Mouse (Mus musculus): ENCODE data around the gene Capg. TPM values are rescaled to one million over a fixed set of nuclear protein-coding genes. Genes with fewer than 3 reads are reported as not detected.

Gene Capg
- 83.1 and 94.3 TPM in 2 replicates for polyA plus RNA-seq (2015; fragmentation: Nextera tagmentation; extraction: Ambion mirVana)

- no peaks in the 10 kb centered on the region for H3K36me3 ChIP-seq (ENCODE audit: insufficient read depth, low read length)
- peaks cover 2% of the 10 kb centered on the region; the same call in 1 of the 2 replicates for H3K9me3 ChIP-seq (ENCODE audit: low read length)
- peak within 1 kb of the TSS; percentile 54 for H3K27ac ChIP-seq (ENCODE audit: low read length)
- peak within 1 kb of the TSS; percentile 51 for H3K4me2 ChIP-seq (replicated peaks; ENCODE audit: low read depth, low read length)
- peak within 1 kb of the TSS; percentile 65 for H3K9ac ChIP-seq (replicated peaks; ENCODE audit: low read length)
- H3K4me3 ChIP-seq (ENCODE audit: low read length) = peak within 1 kb of the TSS; percentile 38
- H3K27me3 ChIP-seq (ENCODE audit: insufficient read depth, low read length) = no peaks in the 10 kb centered on the region
- WGBS = 11% methylated on average over 23 of the region's 23 CpGs
- peak; percentile 57 for ATAC-seq (ENCODE audit: low FRiP score, low TSS enrichment)
- H3K4me1 ChIP-seq (ENCODE audit: insufficient read depth, low read length) = peaks cover 21% of the 10 kb centered on the region; the same call in 1 of the 2 replicates
Observed at GRCm38 (mm10) chr6:72544283-72544987, at the start of gene Capg. Gene Capg, plus strand, starts transcription at chr6:72544391.

GRCm38 (mm10) chr6:72498950-72499349 lies 45.2 kb upstream of the Capg start:
- no peak overlapping the region for H3K9ac ChIP-seq (replicated peaks; ENCODE audit: low read length)
- peaks cover 3% of the 10 kb centered on the region for H3K4me1 ChIP-seq (ENCODE audit: insufficient read depth, low read length)
- H3K27ac ChIP-seq (ENCODE audit: low read length) = peak overlapping the region; percentile 22; the same call in 1 of the 2 replicates
- no peaks in the 10 kb centered on the region for H3K9me3 ChIP-seq (ENCODE audit: low read length)
- no peaks in the 10 kb centered on the region for H3K36me3 ChIP-seq (ENCODE audit: insufficient read depth, low read length)
- H3K4me2 ChIP-seq (replicated peaks; ENCODE audit: low read depth, low read length) = no peak overlapping the region
- 39% methylated on average over 5 of the region's 5 CpGs for WGBS
- peak; percentile 80 for ATAC-seq (ENCODE audit: low FRiP score, low TSS enrichment)
- no peak overlapping the region for H3K4me3 ChIP-seq (ENCODE audit: low read length)
- H3K27me3 ChIP-seq (ENCODE audit: insufficient read depth, low read length) = no peaks in the 10 kb centered on the region

GRCm38 (mm10) chr6:72503309-72503708 lies 40.9 kb upstream of the Capg start:
- Histone ChIP-seq H3K9ac (replicated peaks; ENCODE audit: low read length) (no peak overlapping the region), H3K36me3 (ENCODE audit: insufficient read depth, low read length) (no peaks in the 10 kb centered on the region), H3K4me3 (ENCODE audit: low read length) (no peak overlapping the region), H3K4me2 (replicated peaks; ENCODE audit: low read depth, low read length) (no peak overlapping the region), H3K9me3 (ENCODE audit: low read length) (no peaks in the 10 kb centered on the region), H3K27ac (ENCODE audit: low read length) (no peak overlapping the region), H3K27me3 (ENCODE audit: insufficient read depth, low read length) (no peaks in the 10 kb centered on the region), H3K4me1 (ENCODE audit: insufficient read depth, low read length) (peaks cover 4% of the 10 kb centered on the region)
- no peak for ATAC-seq (ENCODE audit: low FRiP score, low TSS enrichment)

GRCm38 (mm10) chr6:72503939-72504338 lies 40.3 kb upstream of the Capg start:
- WGBS = 79% methylated on average over 2 of the region's 2 CpGs
- no peak for ATAC-seq (ENCODE audit: low FRiP score, low TSS enrichment)

GRCm38 (mm10) chr6:72506104-72506503 lies 38.1 kb upstream of the Capg start:
- H3K27me3 ChIP-seq (ENCODE audit: insufficient read depth, low read length) = no peaks in the 10 kb centered on the region
- H3K27ac ChIP-seq (ENCODE audit: low read length) = no peak overlapping the region
- WGBS = 73% methylated on average over 1 of the region's 1 CpGs
- H3K9ac ChIP-seq (replicated peaks; ENCODE audit: low read length) = no peak overlapping the region
- H3K4me2 ChIP-seq (replicated peaks; ENCODE audit: low read depth, low read length) = no peak overlapping the region
- no peaks in the 10 kb centered on the region for H3K9me3 ChIP-seq (ENCODE audit: low read length)
- no peak overlapping the region for H3K4me3 ChIP-seq (ENCODE audit: low read length)
- H3K36me3 ChIP-seq (ENCODE audit: insufficient read depth, low read length) = no peaks in the 10 kb centered on the region
- ATAC-seq (ENCODE audit: low FRiP score, low TSS enrichment) = no peak
- H3K4me1 ChIP-seq (ENCODE audit: insufficient read depth, low read length) = peaks cover 14% of the 10 kb centered on the region

More at GRCm38 (mm10) chr6:72503939-72504338, 40.3 kb upstream of the Capg start:
- H3K27ac ChIP-seq (ENCODE audit: low read length) = no peak overlapping the region
- H3K36me3 ChIP-seq (ENCODE audit: insufficient read depth, low read length) = no peaks in the 10 kb centered on the region
- no peaks in the 10 kb centered on the region for H3K9me3 ChIP-seq (ENCODE audit: low read length)
- H3K4me1 ChIP-seq (ENCODE audit: insufficient read depth, low read length) = peaks cover 3% of the 10 kb centered on the region; the same call in 1 of the 2 replicates
- no peak overlapping the region for H3K9ac ChIP-seq (replicated peaks; ENCODE audit: low read length)
- H3K4me2 ChIP-seq (replicated peaks; ENCODE audit: low read depth, low read length) = no peak overlapping the region
- H3K27me3 ChIP-seq (ENCODE audit: insufficient read depth, low read length) = no peaks in the 10 kb centered on the region
- no peak overlapping the region for H3K4me3 ChIP-seq (ENCODE audit: low read length)

GRCm38 (mm10) chr6:72508596-72508995 lies 35.6 kb upstream of the Capg start:
- Histone ChIP-seq H3K27ac (ENCODE audit: low read length) (no peak overlapping the region), H3K4me3 (ENCODE audit: low read length) (no peak overlapping the region), H3K4me1 (ENCODE audit: insufficient read depth, low read length) (peaks cover 32% of the 10 kb centered on the region), H3K9ac (replicated peaks; ENCODE audit: low read length) (no peak overlapping the region), H3K9me3 (ENCODE audit: low read length) (no peaks in the 10 kb centered on the region), H3K4me2 (replicated peaks; ENCODE audit: low read depth, low read length) (no peak overlapping the region), H3K36me3 (ENCODE audit: insufficient read depth, low read length) (no peaks in the 10 kb centered on the region), H3K27me3 (ENCODE audit: insufficient read depth, low read length) (no peaks in the 10 kb centered on the region)
- WGBS = 84% methylated on average over 4 of the region's 4 CpGs
- no peak for ATAC-seq (ENCODE audit: low FRiP score, low TSS enrichment)

GRCm38 (mm10) chr6:72509872-72510435 lies 34.2 kb upstream of the Capg start:
- H3K9me3 ChIP-seq (ENCODE audit: low read length) = no peaks in the 10 kb centered on the region
- 54% methylated on average over 2 of the region's 2 CpGs for whole genome bisulfite sequencing
- no peak overlapping the region for H3K4me3 ChIP-seq (ENCODE audit: low read length)
- H3K4me1 ChIP-seq (ENCODE audit: insufficient read depth, low read length) = peaks cover 32% of the 10 kb centered on the region
- H3K36me3 ChIP-seq (ENCODE audit: insufficient read depth, low read length) = no peaks in the 10 kb centered on the region
- H3K4me2 ChIP-seq (replicated peaks; ENCODE audit: low read depth, low read length) = no peak overlapping the region
- H3K27ac ChIP-seq (ENCODE audit: low read length) = peak overlapping the region; percentile 84
- no peaks in the 10 kb centered on the region for H3K27me3 ChIP-seq (ENCODE audit: insufficient read depth, low read length)
- no peak for ATAC-seq (ENCODE audit: low FRiP score, low TSS enrichment)
- no peak overlapping the region for H3K9ac ChIP-seq (replicated peaks; ENCODE audit: low read length)

- no peaks in the 10 kb centered on the region for H3K36me3 ChIP-seq (ENCODE audit: insufficient read depth, low read length)
- H3K27me3 ChIP-seq (ENCODE audit: insufficient read depth, low read length) = no peaks in the 10 kb centered on the region
- H3K27ac ChIP-seq (ENCODE audit: low read length) = peak overlapping the region; percentile 84
- WGBS = 26% methylated on average over 6 of the region's 6 CpGs
- 0 out of 2 replicates have a peak overlapping the region, but pooled peaks have one; percentile 2 for H3K9ac ChIP-seq (replicated peaks; ENCODE audit: low read length)
- peaks cover 32% of the 10 kb centered on the region for H3K4me1 ChIP-seq (ENCODE audit: insufficient read depth, low read length)
- no peak overlapping the region for H3K4me2 ChIP-seq (replicated peaks; ENCODE audit: low read depth, low read length)
- H3K4me3 ChIP-seq (ENCODE audit: low read length) = no peak overlapping the region
- ATAC-seq (ENCODE audit: low FRiP score, low TSS enrichment) = peak; percentile 53; the same call in 1 of the 2 replicates
- no peaks in the 10 kb centered on the region for H3K9me3 ChIP-seq (ENCODE audit: low read length)
Observed at GRCm38 (mm10) chr6:72510686-72511421, 33.3 kb upstream of the Capg start.

GRCm38 (mm10) chr6:72512386-72513070 lies 31.7 kb upstream of the Capg start:
- WGBS = 10% methylated on average over 33 of the region's 33 CpGs
- H3K9me3 ChIP-seq (ENCODE audit: low read length) = no peaks in the 10 kb centered on the region
- peak overlapping the region; percentile 44 for H3K4me3 ChIP-seq (ENCODE audit: low read length)
- peak overlapping the region; percentile 77 for H3K9ac ChIP-seq (replicated peaks; ENCODE audit: low read length)
- no peaks in the 10 kb centered on the region for H3K36me3 ChIP-seq (ENCODE audit: insufficient read depth, low read length)
- H3K27me3 ChIP-seq (ENCODE audit: insufficient read depth, low read length) = no peaks in the 10 kb centered on the region
- peak overlapping the region; percentile 89 for H3K27ac ChIP-seq (ENCODE audit: low read length)
- ATAC-seq (ENCODE audit: low FRiP score, low TSS enrichment) = peak; percentile 78
- peaks cover 32% of the 10 kb centered on the region for H3K4me1 ChIP-seq (ENCODE audit: insufficient read depth, low read length)
- H3K4me2 ChIP-seq (replicated peaks; ENCODE audit: low read depth, low read length) = peak overlapping the region; percentile 58

Data from kidney, embryonic 16.5 days (tissue).